Mouse (Mus musculus) erythroblast, embryonic 14.5 days (primary cell): Measurements from ENCODE around the gene Mapt.

Experiments
- GATA1 ChIP-seq: IDR thresholded peaks from 2 replicates; pipeline ENCODE4 v1.6.1; 2012; ENCODE audit warnings: low read length, inconsistent platforms, mixed read lengths
- TAL1 ChIP-seq: IDR thresholded peaks from 3 replicates; pipeline ENCODE4 v1.6.1; 2012; ENCODE audit warnings: low read length, inconsistent platforms, mixed read lengths

GRCm38 (mm10) chr11:104288835-104289198, 57.6 kb downstream of the Mapt start:
- TF ChIP-seq GATA1 (no peak), TAL1 (no peak)
